Mouse (Mus musculus) neural tube, embryonic 14.5 days (tissue): ENCODE measurements around the gene Nell2. TPM values are rescaled to one million over a fixed set of nuclear protein-coding genes. Genes with fewer than 3 reads are reported as not detected.

Experiments
- ATAC-seq: fragments of 200-750 bp; cut with Nextera tagmentation; 2 replicates; pipeline ENCODE4 v1.8.0; 2017; ENCODE audit warnings: low read depth, mild to moderate bottlenecking, moderate TSS enrichment, moderate library complexity
- H3K27ac ChIP-seq: fragments of 300-500 bp; sonication (generic); 2 replicates; pipeline ENCODE4 v1.5.1; 2014; ENCODE audit warnings: low read depth, mild to moderate bottlenecking, control low read depth, low read length, moderate library complexity, mixed read lengths
- H3K27me3 ChIP-seq: fragments of 300-500 bp; sonication (generic); 2 replicates; pipeline ENCODE4 v1.6.1; 2014; ENCODE audit warnings: low read length; ENCODE audit not compliant: control insufficient read depth, insufficient read depth
- H3K36me3 ChIP-seq: fragments of 300-500 bp; sonication (generic); 2 replicates; pipeline ENCODE4 v1.6.1; 2014; ENCODE audit warnings: low read length, mixed read lengths; ENCODE audit not compliant: control insufficient read depth, insufficient read depth
- H3K4me1 ChIP-seq: fragments of 300-500 bp; sonication (generic); 2 replicates; pipeline ENCODE4 v1.6.1; 2014; ENCODE audit warnings: low read length; ENCODE audit not compliant: control insufficient read depth, insufficient read depth
- H3K4me2 ChIP-seq: fragments of 300-500 bp; sonication (generic); 2 replicates; pipeline ENCODE4 v1.6.1; 2014; ENCODE audit warnings: mild to moderate bottlenecking, low read depth, low read length, control low read depth
- H3K4me3 ChIP-seq: fragments of 300-500 bp; sonication (generic); 2 replicates; pipeline ENCODE4 v1.5.1; 2014; ENCODE audit warnings: low read depth, low read length, control low read depth, mixed read lengths
- H3K9ac ChIP-seq: fragments of 300-500 bp; sonication (generic); replicated peaks from 2 replicates; pipeline ENCODE4 v1.6.1; 2014; ENCODE audit warnings: low read depth, mild to moderate bottlenecking, control low read depth, low read length, mixed read lengths
- H3K9me3 ChIP-seq: fragments of 300-500 bp; sonication (generic); 2 replicates; pipeline ENCODE4 v1.6.1; 2016; ENCODE audit warnings: low read length; ENCODE audit not compliant: control insufficient read depth
- WGBS: fragments of 180-500 bp; shearing (Covaris S2); extraction: QIAGEN DNeasy Blood & Tissue Kit; methylation state at CpG from one replicate; pipeline ENCODE4 v1.1.7; 2014; 5-methylcytosine and 5-hydroxymethylcytosine counted together
- polyA plus RNA-seq: library from polyadenylated mRNA; unstranded; fragments of >200 nt; fragmentation: Nextera tagmentation; extraction: Ambion mirVana; gene quantifications from 2 replicates; pipeline ENCODE4 v1.2.1, GENCODE M21; 2014

Gene Nell2
- 214 and 217 TPM in 2 replicates for polyA plus RNA-seq

- ATAC-seq: peak; percentile 89
- H3K4me3 ChIP-seq: peak within 1 kb of the TSS; percentile 82
- under 1% methylated on average over 73 of the region's 95 CpGs for WGBS
- peak within 1 kb of the TSS; percentile 75 for H3K4me2 ChIP-seq
- H3K27me3 ChIP-seq: no peaks in the 10 kb centered on the region
- H3K9ac ChIP-seq: peak within 1 kb of the TSS; percentile 82
- no peaks in the 10 kb centered on the region for H3K36me3 ChIP-seq
- no peaks in the 10 kb centered on the region for H3K9me3 ChIP-seq
- peak within 1 kb of the TSS; percentile 90 for H3K27ac ChIP-seq
- H3K4me1 ChIP-seq: peaks cover 4% of the 10 kb centered on the region; the same call in 1 of the 2 replicates
Observed at GRCm38 (mm10) chr15:95527948-95528861, at the start of gene Nell2. TSS of gene Nell2 (minus strand) at chr15:95528559.

GRCm38 (mm10) chr15:95574661-95575060, 46.3 kb upstream of the Nell2 start:
- Histone ChIP-seq H3K27ac (no peak overlapping the region), H3K36me3 (no peaks in the 10 kb centered on the region), H3K4me3 (no peak overlapping the region), H3K27me3 (no peaks in the 10 kb centered on the region), H3K4me2 (no peak overlapping the region), H3K9ac (no peak overlapping the region), H3K9me3 (no peaks in the 10 kb centered on the region; the same call in 1 of the 2 replicates), H3K4me1 (no peaks in the 10 kb centered on the region)
- no peak for ATAC-seq
- WGBS: 13% methylated on average over 5 of the region's 5 CpGs

GRCm38 (mm10) chr15:95569606-95570005, 41.2 kb upstream of the Nell2 start:
- no peaks in the 10 kb centered on the region for H3K4me1 ChIP-seq
- no peaks in the 10 kb centered on the region for H3K27me3 ChIP-seq
- H3K9ac ChIP-seq: no peak overlapping the region
- H3K36me3 ChIP-seq: no peaks in the 10 kb centered on the region
- H3K4me3 ChIP-seq: no peak overlapping the region
- H3K4me2 ChIP-seq: no peak overlapping the region
- no peak for ATAC-seq
- no peaks in the 10 kb centered on the region; the same call in 1 of the 2 replicates for H3K9me3 ChIP-seq
- WGBS: 85% methylated on average over 6 of the region's 6 CpGs
- H3K27ac ChIP-seq: no peak overlapping the region

GRCm38 (mm10) chr15:95565160-95565559, 36.8 kb upstream of the Nell2 start:
- no peak overlapping the region for H3K4me3 ChIP-seq
- no peak overlapping the region for H3K9ac ChIP-seq
- H3K9me3 ChIP-seq: no peaks in the 10 kb centered on the region
- no peaks in the 10 kb centered on the region for H3K4me1 ChIP-seq
- no peak overlapping the region for H3K27ac ChIP-seq
- no peak overlapping the region for H3K4me2 ChIP-seq
- 89% methylated on average over 2 of the region's 2 CpGs for WGBS
- no peak for ATAC-seq
- H3K27me3 ChIP-seq: no peaks in the 10 kb centered on the region
- no peaks in the 10 kb centered on the region for H3K36me3 ChIP-seq

GRCm38 (mm10) chr15:95561303-95561702, 32.9 kb upstream of the Nell2 start:
- Histone ChIP-seq H3K36me3 (no peaks in the 10 kb centered on the region), H3K27ac (no peak overlapping the region), H3K9me3 (no peaks in the 10 kb centered on the region), H3K4me3 (no peak overlapping the region), H3K27me3 (no peaks in the 10 kb centered on the region), H3K9ac (no peak overlapping the region), H3K4me2 (no peak overlapping the region), H3K4me1 (no peaks in the 10 kb centered on the region)
- ATAC-seq: no peak
- 91% methylated on average over 5 of the region's 5 CpGs for whole genome bisulfite sequencing

- ATAC-seq: no peak
- Histone ChIP-seq H3K9me3 (no peaks in the 10 kb centered on the region), H3K4me1 (no peaks in the 10 kb centered on the region), H3K27me3 (no peaks in the 10 kb centered on the region), H3K9ac (no peak overlapping the region), H3K4me2 (no peak overlapping the region), H3K36me3 (no peaks in the 10 kb centered on the region), H3K4me3 (no peak overlapping the region), H3K27ac (no peak overlapping the region)
- WGBS: 88% methylated on average over 5 of the region's 5 CpGs
Observed at GRCm38 (mm10) chr15:95550011-95550410, 21.7 kb upstream of the Nell2 start.

GRCm38 (mm10) chr15:95542632-95543031, 14.3 kb upstream of the Nell2 start:
- no peak for ATAC-seq
- no peak overlapping the region for H3K27ac ChIP-seq

GRCm38 (mm10) chr15:95536724-95537123, 8.4 kb upstream of the Nell2 start:
- Histone ChIP-seq H3K4me2 (no peak overlapping the region), H3K4me3 (no peak overlapping the region), H3K4me1 (no peaks in the 10 kb centered on the region), H3K9me3 (no peaks in the 10 kb centered on the region), H3K36me3 (no peaks in the 10 kb centered on the region), H3K9ac (no peak overlapping the region), H3K27me3 (no peaks in the 10 kb centered on the region), H3K27ac (no peak overlapping the region)
- ATAC-seq: no peak
- WGBS: 69% methylated on average over 4 of the region's 4 CpGs

More at GRCm38 (mm10) chr15:95542632-95543031, 14.3 kb upstream of the Nell2 start:
- Histone ChIP-seq H3K4me2 (no peak overlapping the region), H3K9ac (no peak overlapping the region), H3K4me1 (no peaks in the 10 kb centered on the region), H3K36me3 (no peaks in the 10 kb centered on the region), H3K4me3 (no peak overlapping the region), H3K27me3 (no peaks in the 10 kb centered on the region), H3K9me3 (no peaks in the 10 kb centered on the region)
- 77% methylated on average over 6 of the region's 6 CpGs for WGBS

GRCm38 (mm10) chr15:95536230-95536629, 7.9 kb upstream of the Nell2 start:
- ATAC-seq: peak; percentile 56; the same call in 1 of the 2 replicates
- no peak overlapping the region for H3K27ac ChIP-seq

More at GRCm38 (mm10) chr15:95536230-95536629, 7.9 kb upstream of the Nell2 start:
- Histone ChIP-seq H3K4me3 (no peak overlapping the region), H3K36me3 (no peaks in the 10 kb centered on the region), H3K4me2 (no peak overlapping the region), H3K4me1 (no peaks in the 10 kb centered on the region), H3K27me3 (no peaks in the 10 kb centered on the region), H3K9me3 (no peaks in the 10 kb centered on the region), H3K9ac (no peak overlapping the region)
- WGBS: 61% methylated on average over 4 of the region's 4 CpGs
